Mouse (Mus musculus) midbrain, embryonic 11.5 days (tissue): ENCODE data around the gene Crebbp. TPM values are rescaled to one million over a fixed set of nuclear protein-coding genes. Genes with fewer than 3 reads are reported as not detected.
"Not testable (repeated sequence)": the region's sequence is repeated elsewhere in the genome, so short reads cannot be mapped to it uniquely, and the experiment has no call there.

Experiments used
- ATAC-seq: fragments of 200-750 bp; cut with Nextera tagmentation; 2 replicates; pipeline ENCODE4 v1.8.0; 2017; ENCODE audit warnings: moderate TSS enrichment, moderate library complexity; ENCODE audit not compliant: low FRiP score
- DNase-seq: peaks from one replicate; pipeline ENCODE4 v3.0.0; 2015; ENCODE audit warnings: low spot score; ENCODE audit errors: missing footprints
- H3K27ac ChIP-seq: fragments of 300-500 bp; sonication (generic); 2 replicates; pipeline ENCODE4 v1.5.1; 2014; ENCODE audit warnings: low read depth, low read length
- H3K27me3 ChIP-seq: fragments of 300-500 bp; sonication (generic); 2 replicates; pipeline ENCODE4 v1.6.1; 2014; ENCODE audit warnings: mild to moderate bottlenecking, low read length, moderate library complexity, mixed read lengths; ENCODE audit not compliant: control insufficient read depth, insufficient read depth
- H3K36me3 ChIP-seq: fragments of 300-500 bp; sonication (generic); 2 replicates; pipeline ENCODE4 v1.6.1; 2014; ENCODE audit warnings: mild to moderate bottlenecking, low read length, moderate library complexity, mixed read lengths; ENCODE audit not compliant: control insufficient read depth, insufficient read depth
- H3K4me1 ChIP-seq: fragments of 300-500 bp; sonication (generic); 2 replicates; pipeline ENCODE4 v1.6.1; 2014; ENCODE audit warnings: low read length; ENCODE audit not compliant: control insufficient read depth, insufficient read depth
- H3K4me2 ChIP-seq: fragments of 300-500 bp; sonication (generic); 2 replicates; pipeline ENCODE4 v1.6.1; 2014; ENCODE audit warnings: mild to moderate bottlenecking, moderate library complexity
- H3K4me3 ChIP-seq: fragments of 300-500 bp; sonication (generic); 2 replicates; pipeline ENCODE4 v1.5.1; 2014; ENCODE audit warnings: low read depth, low read length
- H3K9ac ChIP-seq: fragments of 300-500 bp; sonication (generic); 2 replicates; pipeline ENCODE4 v1.6.1; 2014; ENCODE audit warnings: low read length
- H3K9me3 ChIP-seq: fragments of 300-500 bp; sonication (generic); 2 replicates; pipeline ENCODE4 v1.6.1; 2016; ENCODE audit warnings: low read length; ENCODE audit not compliant: control insufficient read depth
- WGBS: fragments of 180-500 bp; shearing (Covaris S2); extraction: QIAGEN DNeasy Blood & Tissue Kit; methylation state at CpG from one replicate; pipeline ENCODE4 v1.1.7; 2014; 5-methylcytosine and 5-hydroxymethylcytosine counted together
- polyA plus RNA-seq: library from polyadenylated mRNA; unstranded; fragments of >200 nt; fragmentation: Nextera tagmentation; extraction: Ambion mirVana; gene quantifications from 2 replicates; pipeline ENCODE4 v1.2.1, GENCODE M21; 2014

The Crebbp gene
- polyA plus RNA-seq: 30.8 and 32.7 TPM in 2 replicates

GRCm38 (mm10) chr16:4213799-4214551 is at the start of gene Crebbp:
Gene Crebbp (minus strand): TSS chr16:4213997.
- Histone ChIP-seq H3K36me3 (no peaks in the 10 kb centered on the region), H3K27me3 (peaks cover 5% of the 10 kb centered on the region; the same call in 1 of the 2 replicates), H3K4me2 (peak within 1 kb of the TSS; percentile 82), H3K4me3 (peak within 1 kb of the TSS; percentile 81), H3K27ac (peak within 1 kb of the TSS; percentile 93), H3K9me3 (no peaks in the 10 kb centered on the region), H3K9ac (peak within 1 kb of the TSS; percentile 97), H3K4me1 (peaks cover 12% of the 10 kb centered on the region)
- ATAC-seq (peak; percentile 93), DNase-seq (peak; percentile 100)
- under 1% methylated on average over 55 of the region's 92 CpGs for WGBS

- Histone ChIP-seq H3K9me3 (no peaks in the 10 kb centered on the region), H3K36me3 (no peaks in the 10 kb centered on the region), H3K27ac (no peak overlapping the region), H3K27me3 (no peaks in the 10 kb centered on the region; the same call in 1 of the 2 replicates), H3K4me3 (no peak overlapping the region), H3K4me1 (no peaks in the 10 kb centered on the region), H3K9ac (no peak overlapping the region), H3K4me2 (no peak overlapping the region)
- ATAC-seq (no peak), DNase-seq (no peak)
- WGBS: 92% methylated on average over 3 of the region's 3 CpGs
Observed at GRCm38 (mm10) chr16:4263486-4263885, 49.7 kb upstream of the Crebbp start.

GRCm38 (mm10) chr16:4257546-4257945 is 43.7 kb upstream of the Crebbp start:
- H3K4me2 ChIP-seq: no peak overlapping the region

GRCm38 (mm10) chr16:4248791-4249190 is 35.0 kb upstream of the Crebbp start:
- WGBS: 83% methylated on average over 3 of the region's 3 CpGs
- no peaks in the 10 kb centered on the region for H3K9me3 ChIP-seq
- H3K4me3 ChIP-seq: no peak overlapping the region
- DNase-seq (no peak), ATAC-seq (no peak)
- H3K4me1 ChIP-seq: no peaks in the 10 kb centered on the region
- no peak overlapping the region for H3K4me2 ChIP-seq
- no peak overlapping the region for H3K27ac ChIP-seq
- H3K27me3 ChIP-seq: no peaks in the 10 kb centered on the region
- H3K9ac ChIP-seq: no peak overlapping the region
- no peaks in the 10 kb centered on the region for H3K36me3 ChIP-seq

More at GRCm38 (mm10) chr16:4257546-4257945, 43.7 kb upstream of the Crebbp start:
- DNase-seq (no peak), ATAC-seq (no peak)
- H3K27ac ChIP-seq: no peak overlapping the region
- no peak overlapping the region for H3K9ac ChIP-seq
- H3K9me3 ChIP-seq: no peaks in the 10 kb centered on the region
- H3K4me3 ChIP-seq: no peak overlapping the region
- H3K27me3 ChIP-seq: no peaks in the 10 kb centered on the region
- no peaks in the 10 kb centered on the region for H3K4me1 ChIP-seq
- WGBS: 93% methylated on average over 2 of the region's 2 CpGs
- H3K36me3 ChIP-seq: no peaks in the 10 kb centered on the region

GRCm38 (mm10) chr16:4245241-4245640 is 31.4 kb upstream of the Crebbp start:
- not testable (repeated sequence) for H3K4me3 ChIP-seq, H3K36me3 ChIP-seq, ATAC-seq, H3K4me2 ChIP-seq, H3K27me3 ChIP-seq, H3K27ac ChIP-seq, H3K4me1 ChIP-seq, H3K9ac ChIP-seq, DNase-seq, H3K9me3 ChIP-seq
- 87% methylated on average over 1 of the region's 1 CpGs for WGBS

- Histone ChIP-seq H3K4me1 (no peaks in the 10 kb centered on the region), H3K27ac (no peak overlapping the region), H3K36me3 (no peaks in the 10 kb centered on the region), H3K27me3 (no peaks in the 10 kb centered on the region), H3K4me2 (no peak overlapping the region), H3K4me3 (no peak overlapping the region), H3K9me3 (no peaks in the 10 kb centered on the region), H3K9ac (no peak overlapping the region)
- ATAC-seq (no peak), DNase-seq (no peak)
- 83% methylated on average over 4 of the region's 4 CpGs for WGBS
Observed at GRCm38 (mm10) chr16:4236131-4236530, 22.3 kb upstream of the Crebbp start.

- H3K4me1 ChIP-seq: no peaks in the 10 kb centered on the region
- H3K27ac ChIP-seq: no peak overlapping the region
- H3K9me3 ChIP-seq: no peaks in the 10 kb centered on the region
- no peak overlapping the region for H3K4me3 ChIP-seq
- H3K4me2 ChIP-seq: no peak overlapping the region
- H3K36me3 ChIP-seq: no peaks in the 10 kb centered on the region
- H3K9ac ChIP-seq: no peak overlapping the region
- DNase-seq: no peak
- ATAC-seq: no peak
- no peaks in the 10 kb centered on the region for H3K27me3 ChIP-seq
Observed at GRCm38 (mm10) chr16:4235587-4235986, 21.8 kb upstream of the Crebbp start.

GRCm38 (mm10) chr16:4225841-4226240 is 12.0 kb upstream of the Crebbp start:
- no peak overlapping the region for H3K4me3 ChIP-seq
- H3K4me2 ChIP-seq: no peak overlapping the region
- H3K9me3 ChIP-seq: no peaks in the 10 kb centered on the region
- H3K36me3 ChIP-seq: no peaks in the 10 kb centered on the region
- DNase-seq (no peak), ATAC-seq (no peak)
- H3K27ac ChIP-seq: no peak overlapping the region
- 96% methylated on average over 2 of the region's 2 CpGs for WGBS
- H3K4me1 ChIP-seq: no peaks in the 10 kb centered on the region
- H3K9ac ChIP-seq: no peak overlapping the region
- H3K27me3 ChIP-seq: no peaks in the 10 kb centered on the region

GRCm38 (mm10) chr16:4214631-4215240 is 939 bp upstream of the Crebbp start:
- no peak for DNase-seq
- H3K4me3 ChIP-seq: peak overlapping the region; percentile 81
- H3K9me3 ChIP-seq: no peaks in the 10 kb centered on the region
- no peaks in the 10 kb centered on the region for H3K36me3 ChIP-seq
- no peak overlapping the region for H3K27ac ChIP-seq
- peak; percentile 7; the same call in 1 of the 2 replicates for ATAC-seq
- peaks cover 5% of the 10 kb centered on the region; the same call in 1 of the 2 replicates for H3K27me3 ChIP-seq
- 42% methylated on average over 10 of the region's 10 CpGs for WGBS
- peak overlapping the region; percentile 97 for H3K9ac ChIP-seq
- H3K4me1 ChIP-seq: peaks cover 12% of the 10 kb centered on the region
- peak overlapping the region; percentile 82 for H3K4me2 ChIP-seq
